In the genomic region with DNA sequence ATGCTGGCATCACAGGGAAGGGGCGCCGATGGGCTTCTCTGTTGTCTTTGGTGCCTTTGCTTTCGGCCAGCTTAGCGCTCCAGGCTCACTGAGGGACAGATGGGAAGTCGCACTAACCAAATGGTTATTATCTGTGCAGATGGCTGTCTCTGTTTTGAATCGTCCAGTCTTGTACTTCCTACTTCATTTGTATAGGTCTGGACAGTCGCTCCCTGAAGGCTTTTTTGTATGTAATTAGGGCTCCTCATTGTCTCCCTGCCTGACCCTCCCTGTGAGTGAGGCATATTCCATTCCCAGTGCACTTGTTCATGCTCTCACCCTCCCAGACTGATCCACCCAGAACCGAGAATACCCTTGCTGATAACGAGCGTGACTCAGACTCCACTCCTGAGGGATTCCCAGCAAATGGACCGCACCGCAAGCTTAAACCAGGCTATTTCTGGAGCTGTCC, we compare ENCODE assay signal across 8 mouse cellular contexts. TPM values are rescaled to one million over a fixed set of nuclear protein-coding genes. Genes with fewer than 3 reads are reported as not detected.
A peak's percentile ranks its signal among the peaks of the same experiment; 100 is the strongest.
DNase-seq lines count a peak whose midpoint lies in the region; ATAC-seq and TF ChIP-seq lines count a peak whose summit lies in the region.

No protein-coding gene starts in this region.

- H3K4me2 ChIP-seq in embryonic facial prominence, embryonic 11.5 days (ENCODE audit: low read depth, low read length): no peak overlapping the region
- H3K4me2 ChIP-seq in forebrain, embryonic 15.5 days (replicated peaks): no peak overlapping the region
- H3K4me2 ChIP-seq in hindbrain, postnatal 0 days (ENCODE audit: low read depth, low read length): peak overlapping the region; percentile 38
- no peak overlapping the region for H3K4me2 ChIP-seq in kidney, embryonic 16.5 days (replicated peaks; ENCODE audit: low read depth, low read length)
- no peak overlapping the region for H3K4me2 ChIP-seq in liver, embryonic 12.5 days

- 0 out of 2 replicates have a peak, but pooled peaks have one; percentile 48 for ATAC-seq in embryonic facial prominence, embryonic 11.5 days (replicated peaks; ENCODE audit: insufficient number of reproducible peaks, low FRiP score, low TSS enrichment, low read depth)
- peak; percentile 75 for ATAC-seq in forebrain, embryonic 15.5 days (replicated peaks)
- ATAC-seq in hindbrain, postnatal 0 days: peak; percentile 82
- ATAC-seq in kidney, embryonic 16.5 days (ENCODE audit: low FRiP score, low TSS enrichment): no peak
- no peak for ATAC-seq in liver, embryonic 12.5 days

- H3K4me3 ChIP-seq in embryonic facial prominence, embryonic 11.5 days (ENCODE audit: low read depth, low read length): no peak overlapping the region
- no peak overlapping the region for H3K4me3 ChIP-seq in embryonic facial prominence, embryonic 10.5 days
- H3K4me3 ChIP-seq in forebrain, embryonic 15.5 days: no peak overlapping the region
- H3K4me3 ChIP-seq in hindbrain, postnatal 0 days (ENCODE audit: low read length): no peak overlapping the region
- no peak overlapping the region for H3K4me3 ChIP-seq in kidney, embryonic 16.5 days (ENCODE audit: low read length)
- H3K4me3 ChIP-seq in liver, embryonic 12.5 days: no peak overlapping the region

- H3K9me3 ChIP-seq in embryonic facial prominence, embryonic 11.5 days (replicated peaks; ENCODE audit: control insufficient read depth, low read length): no peaks in the 10 kb centered on the region
- no peaks in the 10 kb centered on the region for H3K9me3 ChIP-seq in embryonic facial prominence, embryonic 10.5 days
- no peaks in the 10 kb centered on the region for H3K9me3 ChIP-seq in forebrain, embryonic 15.5 days
- no peaks in the 10 kb centered on the region for H3K9me3 ChIP-seq in hindbrain, postnatal 0 days (ENCODE audit: low read length)
- H3K9me3 ChIP-seq in kidney, embryonic 16.5 days (ENCODE audit: low read length): no peaks in the 10 kb centered on the region
- no peaks in the 10 kb centered on the region for H3K9me3 ChIP-seq in liver, embryonic 12.5 days (replicated peaks)

- no peaks in the 10 kb centered on the region for H3K36me3 ChIP-seq in embryonic facial prominence, embryonic 11.5 days (replicated peaks; ENCODE audit: control insufficient read depth, insufficient read depth, low read depth, low read length)
- H3K36me3 ChIP-seq in embryonic facial prominence, embryonic 10.5 days (replicated peaks): no peaks in the 10 kb centered on the region
- H3K36me3 ChIP-seq in forebrain, embryonic 15.5 days: no peaks in the 10 kb centered on the region
- no peaks in the 10 kb centered on the region for H3K36me3 ChIP-seq in hindbrain, postnatal 0 days (ENCODE audit: insufficient read depth, low read length)
- H3K36me3 ChIP-seq in kidney, embryonic 16.5 days (ENCODE audit: insufficient read depth, low read length): no peaks in the 10 kb centered on the region
- no peaks in the 10 kb centered on the region for H3K36me3 ChIP-seq in liver, embryonic 12.5 days

- DNase-seq in embryonic facial prominence, embryonic 11.5 days (ENCODE audit: low spot score): no peak
- DNase-seq in embryonic facial prominence, embryonic 10.5 days (ENCODE audit: low spot score): no peak
- peak; percentile 21 for DNase-seq in ZHBTc4 (ENCODE audit: low read depth, low spot score)
- peak; percentile 60 for DNase-seq in hindbrain, postnatal 0 days (ENCODE audit: low spot score)
- DNase-seq in thymus, postnatal 36 days: no peak

- H3K9ac ChIP-seq in embryonic facial prominence, embryonic 11.5 days (replicated peaks; ENCODE audit: low read length): no peak overlapping the region
- H3K9ac ChIP-seq in forebrain, embryonic 15.5 days (replicated peaks): no peak overlapping the region
- no peak overlapping the region for H3K9ac ChIP-seq in hindbrain, postnatal 0 days (replicated peaks; ENCODE audit: low read length)
- no peak overlapping the region for H3K9ac ChIP-seq in kidney, embryonic 16.5 days (replicated peaks; ENCODE audit: low read length)
- no peak overlapping the region for H3K9ac ChIP-seq in liver, embryonic 12.5 days

- TF ChIP-seq CTCF in hindbrain, postnatal 0 days (IDR thresholded peaks at IDR 0.05; ENCODE audit: low read depth): no peak

- no peak overlapping the region for H3K27ac ChIP-seq in embryonic facial prominence, embryonic 11.5 days (replicated peaks; ENCODE audit: low read depth, low read length)
- no peak overlapping the region for H3K27ac ChIP-seq in embryonic facial prominence, embryonic 10.5 days (replicated peaks)
- H3K27ac ChIP-seq in forebrain, embryonic 15.5 days (replicated peaks): peak overlapping the region; percentile 41
- H3K27ac ChIP-seq in hindbrain, postnatal 0 days: no peak overlapping the region; the same call in 1 of the 2 replicates
- no peak overlapping the region for H3K27ac ChIP-seq in kidney, embryonic 16.5 days (ENCODE audit: low read length)
- no peak overlapping the region for H3K27ac ChIP-seq in liver, embryonic 12.5 days

- no peaks in the 10 kb centered on the region for H3K4me1 ChIP-seq in embryonic facial prominence, embryonic 11.5 days (ENCODE audit: control insufficient read depth, insufficient read depth, low read length)
- H3K4me1 ChIP-seq in embryonic facial prominence, embryonic 10.5 days: no peaks in the 10 kb centered on the region
- H3K4me1 ChIP-seq in forebrain, embryonic 15.5 days: 0 out of 2 replicates have a peak, but pooled peaks cover 5% of the 10 kb centered on the region
- no peaks in the 10 kb centered on the region for H3K4me1 ChIP-seq in hindbrain, postnatal 0 days (ENCODE audit: insufficient read depth, low read length)
- H3K4me1 ChIP-seq in kidney, embryonic 16.5 days (ENCODE audit: insufficient read depth, low read length): peaks cover 3% of the 10 kb centered on the region
- no peaks in the 10 kb centered on the region for H3K4me1 ChIP-seq in liver, embryonic 12.5 days

- no peaks in the 10 kb centered on the region for H3K27me3 ChIP-seq in embryonic facial prominence, embryonic 11.5 days (ENCODE audit: control insufficient read depth, insufficient read depth, low read length)
- no peaks in the 10 kb centered on the region for H3K27me3 ChIP-seq in embryonic facial prominence, embryonic 10.5 days (replicated peaks; ENCODE audit: low read depth, poor library complexity, severe bottlenecking)
- no peaks in the 10 kb centered on the region for H3K27me3 ChIP-seq in forebrain, embryonic 15.5 days
- no peaks in the 10 kb centered on the region for H3K27me3 ChIP-seq in hindbrain, postnatal 0 days (ENCODE audit: insufficient read depth, low read length)
- H3K27me3 ChIP-seq in kidney, embryonic 16.5 days (ENCODE audit: insufficient read depth, low read length): no peaks in the 10 kb centered on the region
- H3K27me3 ChIP-seq in liver, embryonic 12.5 days (replicated peaks): no peaks in the 10 kb centered on the region

- WGBS in embryonic facial prominence, embryonic 11.5 days: 75% methylated on average over 12 of the region's 12 CpGs
- 72% methylated on average over 12 of the region's 12 CpGs for WGBS in embryonic facial prominence, embryonic 10.5 days
- 57% methylated on average over 12 of the region's 12 CpGs for WGBS in forebrain, embryonic 15.5 days
- 29% methylated on average over 12 of the region's 12 CpGs for whole genome bisulfite sequencing in hindbrain, postnatal 0 days
- WGBS in kidney, embryonic 16.5 days: 73% methylated on average over 12 of the region's 12 CpGs
- 72% methylated on average over 12 of the region's 12 CpGs for WGBS in liver, embryonic 12.5 days (ENCODE audit: insufficient replicate concordance)

RNA-seq across cellular contexts. Expression of gene Tbc1d4, which starts 47.7 kb away (rescaled TPM):
- 5.8 and 7.3 TPM in 2 replicates for polyA plus RNA-seq in embryonic facial prominence, embryonic 11.5 days (2014; fragmentation: Nextera tagmentation; extraction: Ambion mirVana)
- polyA plus RNA-seq in embryonic facial prominence, embryonic 10.5 days (2016; fragmentation: Nextera tagmentation; extraction: Ambion mirVana): 7.6 and 9.7 TPM in 2 replicates
- polyA plus RNA-seq in forebrain, embryonic 15.5 days (2015; fragmentation: Nextera tagmentation; extraction: Ambion mirVana): 9.1 and 9.2 TPM in 2 replicates
- 25.0 and 29.5 TPM in 2 replicates for total RNA-seq in hindbrain, postnatal 0 days (2014; rRNA removed)
- 9.7 and 11.5 TPM in 2 replicates for polyA plus RNA-seq in hindbrain, postnatal 0 days (2015; fragmentation: Nextera tagmentation; extraction: Ambion mirVana)
- 22.0 and 23.0 TPM in 2 replicates for polyA plus RNA-seq in kidney, embryonic 16.5 days (2015; fragmentation: Nextera tagmentation; extraction: Ambion mirVana)
- polyA plus RNA-seq in liver, embryonic 12.5 days (2016; fragmentation: Nextera tagmentation; extraction: Ambion mirVana): 3.3 and 3.9 TPM in 2 replicates

Comparison
In these comparisons a context has a peak if more than half of its experiments do, and no peak if none do; other contexts are left out.
1. ATAC-seq: peak in embryonic facial prominence, embryonic 11.5 days (single experiment), forebrain, embryonic 15.5 days (single experiment) and hindbrain, postnatal 0 days (single experiment); none in kidney, embryonic 16.5 days (single experiment) and liver, embryonic 12.5 days (single experiment).
2. DNase-seq: peak in ZHBTc4 (single experiment) and hindbrain, postnatal 0 days (single experiment); none in embryonic facial prominence, embryonic 11.5 days (single experiment), embryonic facial prominence, embryonic 10.5 days (single experiment) and thymus, postnatal 36 days (0 of 2).